Mouse (Mus musculus) embryonic facial prominence, embryonic 10.5 days (tissue): ENCODE data around the gene Vwa8. TPM values are rescaled to one million over a fixed set of nuclear protein-coding genes. Genes with fewer than 3 reads are reported as not detected.
A peak's percentile ranks its signal among the peaks of the same experiment; 100 is the strongest.

ENCODE experiments used
- DNase-seq: peaks from one replicate; pipeline ENCODE4 v3.0.0-alpha.2; 2017; ENCODE audit warnings: low spot score
- H3K27ac ChIP-seq: fragments of 300-500 bp; sonication (generic); replicated peaks from 2 replicates; pipeline ENCODE4 v1.5.1; 2016; ENCODE audit warnings: mild to moderate bottlenecking
- H3K27me3 ChIP-seq: fragments of 300-500 bp; sonication (generic); replicated peaks from 2 replicates; pipeline ENCODE4 v1.6.1; 2016; ENCODE audit warnings: low read depth, mild to moderate bottlenecking; ENCODE audit not compliant: poor library complexity, severe bottlenecking
- H3K36me3 ChIP-seq: fragments of 300-500 bp; sonication (generic); replicated peaks from 2 replicates; pipeline ENCODE4 v1.6.1; 2016; ENCODE audit warnings: mild to moderate bottlenecking, moderate library complexity
- H3K4me1 ChIP-seq: fragments of 300-500 bp; sonication (generic); 2 replicates; pipeline ENCODE4 v1.6.1; 2016
- H3K4me3 ChIP-seq: fragments of 300-500 bp; sonication (generic); 2 replicates; pipeline ENCODE4 v1.5.1; 2016; ENCODE audit warnings: mild to moderate bottlenecking, moderate library complexity
- H3K9me3 ChIP-seq: fragments of 300-500 bp; sonication (generic); 2 replicates; pipeline ENCODE4 v1.6.1; 2016; ENCODE audit warnings: mild to moderate bottlenecking
- WGBS: fragments of 180-500 bp; shearing (Covaris S2); methylation state at CpG from one replicate; pipeline ENCODE4 v1.1.7; 2016; 5-methylcytosine and 5-hydroxymethylcytosine counted together
- polyA plus RNA-seq: library from polyadenylated mRNA; unstranded; fragments of >200 nt; fragmentation: Nextera tagmentation; extraction: Ambion mirVana; gene quantifications from 2 replicates; pipeline ENCODE4 v1.2.1, GENCODE M21; 2016

Gene Vwa8
- polyA plus RNA-seq, result 7.1 and 7.4 TPM in 2 replicates

GRCm38 (mm10) chr14:78848941-78849911 is at the start of gene Vwa8:
Vwa8 (plus strand) TSS chr14:78849052.
- Histone ChIP-seq H3K36me3 (no peaks in the 10 kb centered on the region), H3K9me3 (no peaks in the 10 kb centered on the region), H3K27me3 (no peaks in the 10 kb centered on the region), H3K27ac (peak within 1 kb of the TSS; percentile 97), H3K4me1 (peaks cover 27% of the 10 kb centered on the region), H3K4me3 (peak within 1 kb of the TSS; percentile 91)
- DNase-seq, result peak; percentile 89
- WGBS, result 3% methylated on average over 61 of the region's 61 CpGs

GRCm38 (mm10) chr14:78802378-78802777 is 46.5 kb upstream of the Vwa8 start:
- Histone ChIP-seq H3K9me3 (no peaks in the 10 kb centered on the region), H3K4me3 (no peak overlapping the region), H3K27me3 (no peaks in the 10 kb centered on the region), H3K27ac (no peak overlapping the region), H3K4me1 (no peaks in the 10 kb centered on the region), H3K36me3 (no peaks in the 10 kb centered on the region)
- WGBS, result 85% methylated on average over 2 of the region's 2 CpGs
- DNase-seq, result no peak

- no peaks in the 10 kb centered on the region for H3K27me3 ChIP-seq
- H3K9me3 ChIP-seq, result no peaks in the 10 kb centered on the region
- H3K27ac ChIP-seq, result no peak overlapping the region
- 85% methylated on average over 6 of the region's 6 CpGs for WGBS
- H3K36me3 ChIP-seq, result no peaks in the 10 kb centered on the region
- no peak overlapping the region for H3K4me3 ChIP-seq
- DNase-seq, result no peak
- H3K4me1 ChIP-seq, result no peaks in the 10 kb centered on the region
Observed at GRCm38 (mm10) chr14:78803924-78804323, 44.9 kb upstream of the Vwa8 start.

- Histone ChIP-seq H3K27me3 (no peaks in the 10 kb centered on the region), H3K9me3 (no peaks in the 10 kb centered on the region), H3K4me3 (no peak overlapping the region), H3K27ac (no peak overlapping the region), H3K36me3 (no peaks in the 10 kb centered on the region), H3K4me1 (no peaks in the 10 kb centered on the region)
- no peak for DNase-seq
- 94% methylated on average over 2 of the region's 2 CpGs for WGBS
Observed at GRCm38 (mm10) chr14:78812896-78813295, 36.0 kb upstream of the Vwa8 start.

GRCm38 (mm10) chr14:78816411-78816810 is 32.4 kb upstream of the Vwa8 start:
- H3K4me1 ChIP-seq, result no peaks in the 10 kb centered on the region
- H3K27me3 ChIP-seq, result no peaks in the 10 kb centered on the region
- H3K9me3 ChIP-seq, result no peaks in the 10 kb centered on the region
- DNase-seq, result no peak
- WGBS, result 46% methylated on average over 3 of the region's 3 CpGs
- no peak overlapping the region for H3K27ac ChIP-seq
- no peaks in the 10 kb centered on the region for H3K36me3 ChIP-seq
- no peak overlapping the region for H3K4me3 ChIP-seq

- Histone ChIP-seq H3K36me3 (no peaks in the 10 kb centered on the region), H3K27me3 (no peaks in the 10 kb centered on the region), H3K9me3 (no peaks in the 10 kb centered on the region), H3K4me1 (no peaks in the 10 kb centered on the region), H3K4me3 (no peak overlapping the region), H3K27ac (no peak overlapping the region)
- DNase-seq, result no peak
- 91% methylated on average over 3 of the region's 3 CpGs for WGBS
Observed at GRCm38 (mm10) chr14:78817651-78818050, 31.2 kb upstream of the Vwa8 start.

GRCm38 (mm10) chr14:78818406-78818805 is 30.4 kb upstream of the Vwa8 start:
- WGBS, result 82% methylated on average over 3 of the region's 3 CpGs
- H3K4me1 ChIP-seq, result no peaks in the 10 kb centered on the region
- no peaks in the 10 kb centered on the region for H3K27me3 ChIP-seq
- H3K36me3 ChIP-seq, result no peaks in the 10 kb centered on the region
- DNase-seq, result no peak
- no peak overlapping the region for H3K4me3 ChIP-seq
- H3K27ac ChIP-seq, result no peak overlapping the region
- H3K9me3 ChIP-seq, result no peaks in the 10 kb centered on the region

- no peaks in the 10 kb centered on the region for H3K36me3 ChIP-seq
- no peak overlapping the region for H3K27ac ChIP-seq
- peaks cover 4% of the 10 kb centered on the region; the same call in 1 of the 2 replicates for H3K4me1 ChIP-seq
- WGBS, result 88% methylated on average over 4 of the region's 4 CpGs
- H3K9me3 ChIP-seq, result no peaks in the 10 kb centered on the region
- H3K4me3 ChIP-seq, result no peak overlapping the region
- no peaks in the 10 kb centered on the region for H3K27me3 ChIP-seq
- DNase-seq, result no peak
Observed at GRCm38 (mm10) chr14:78824013-78824412, 24.8 kb upstream of the Vwa8 start.

GRCm38 (mm10) chr14:78824507-78824906 is 24.3 kb upstream of the Vwa8 start:
- H3K4me3 ChIP-seq, result no peak overlapping the region
- 36% methylated on average over 4 of the region's 4 CpGs for WGBS
- no peaks in the 10 kb centered on the region for H3K27me3 ChIP-seq
- no peaks in the 10 kb centered on the region for H3K9me3 ChIP-seq
- H3K4me1 ChIP-seq, result peaks cover 4% of the 10 kb centered on the region; the same call in 1 of the 2 replicates
- H3K36me3 ChIP-seq, result no peaks in the 10 kb centered on the region
- no peak for DNase-seq
- H3K27ac ChIP-seq, result no peak overlapping the region

GRCm38 (mm10) chr14:78831158-78831557 is 17.7 kb upstream of the Vwa8 start:
- Histone ChIP-seq H3K9me3 (no peaks in the 10 kb centered on the region), H3K27me3 (no peaks in the 10 kb centered on the region), H3K36me3 (no peaks in the 10 kb centered on the region), H3K4me3 (no peak overlapping the region), H3K27ac (no peak overlapping the region), H3K4me1 (no peaks in the 10 kb centered on the region)
- DNase-seq, result no peak
- WGBS, result 84% methylated on average over 4 of the region's 4 CpGs

- no peaks in the 10 kb centered on the region for H3K9me3 ChIP-seq
Observed at GRCm38 (mm10) chr14:78847948-78848347, 904 bp upstream of the Vwa8 start.

GRCm38 (mm10) chr14:78848477-78848876 is 375 bp upstream of the Vwa8 start:
- Histone ChIP-seq H3K27ac (peak overlapping the region; percentile 97), H3K9me3 (no peaks in the 10 kb centered on the region), H3K36me3 (no peaks in the 10 kb centered on the region), H3K4me1 (peaks cover 27% of the 10 kb centered on the region), H3K4me3 (peak overlapping the region; percentile 91), H3K27me3 (no peaks in the 10 kb centered on the region)
- 10% methylated on average over 3 of the region's 3 CpGs for WGBS
- DNase-seq, result no peak

More at GRCm38 (mm10) chr14:78847948-78848347, 904 bp upstream of the Vwa8 start:
- peaks cover 27% of the 10 kb centered on the region for H3K4me1 ChIP-seq
- no peak for DNase-seq
- H3K27me3 ChIP-seq, result no peaks in the 10 kb centered on the region
- no peak overlapping the region for H3K4me3 ChIP-seq
- no peaks in the 10 kb centered on the region for H3K36me3 ChIP-seq
- no peak overlapping the region for H3K27ac ChIP-seq
- 79% methylated on average over 1 of the region's 1 CpGs for WGBS
